Mouse (Mus musculus): ENCODE results near the gene Plcd3. TPM values are rescaled to one million over a fixed set of nuclear protein-coding genes. Genes with fewer than 3 reads are reported as not detected.

Plcd3 gene
- polyA plus RNA-seq, 1 experiment from 2014 or later: 0.31 TPM

DNA sequence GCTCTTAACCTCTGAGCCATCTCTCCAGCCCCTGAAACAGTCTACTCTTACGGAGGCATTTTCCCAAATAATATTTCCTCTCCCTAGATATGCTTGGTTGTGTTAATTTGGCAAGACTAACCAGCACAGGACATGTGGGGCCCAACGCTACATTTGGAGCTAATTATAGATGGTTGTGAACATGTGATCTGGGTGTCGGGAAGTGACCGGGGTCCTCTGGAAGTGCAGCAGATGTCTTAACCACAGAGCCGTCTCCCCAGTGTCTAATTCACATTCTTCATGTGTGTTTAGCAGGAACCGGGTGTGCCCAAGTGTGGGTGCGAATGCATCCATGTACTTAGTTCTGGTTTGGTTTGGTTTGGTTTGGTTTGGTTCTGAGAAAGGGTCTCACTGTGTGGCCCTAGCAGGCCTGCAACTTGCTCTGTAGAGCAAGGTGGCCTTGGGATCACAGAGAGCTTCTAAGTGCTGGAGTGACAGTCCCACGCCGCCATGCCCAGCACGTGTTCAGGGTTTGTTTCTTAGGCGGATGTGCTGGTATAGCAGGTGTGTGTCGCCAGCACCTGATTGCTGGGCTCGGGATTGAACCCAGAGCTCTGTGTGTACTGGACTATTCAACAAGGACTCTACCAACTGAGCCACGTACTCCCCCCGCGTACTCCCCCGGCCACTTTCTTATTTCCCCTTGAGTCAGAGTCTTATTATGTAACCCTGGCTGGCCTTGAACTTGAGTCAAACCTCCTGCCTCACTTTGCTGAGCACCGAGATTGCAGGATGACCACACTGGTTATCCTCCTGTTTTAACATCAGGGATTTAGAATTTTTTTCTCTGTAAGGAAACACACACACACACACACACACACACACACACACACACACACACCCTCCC is 48.0 kb downstream of the Plcd3 start:
- H3K9me3 ChIP-seq (replicated peaks): no peaks in the 10 kb centered on the region
- ATAC-seq (ENCODE audit: insufficient read depth): no peak
- H3K27me3 ChIP-seq: no peaks in the 10 kb centered on the region
- no peak overlapping the region for H3K4me3 ChIP-seq (replicated peaks)
- H3K36me3 ChIP-seq (replicated peaks): peaks cover 85% of the 10 kb centered on the region
- 82% methylated on average over 18 of the region's 18 CpGs for WGBS (ENCODE audit: insufficient replicate concordance)
- H3K27ac ChIP-seq (replicated peaks): no peak overlapping the region
- H3K4me2 ChIP-seq: no peak overlapping the region
- no peak overlapping the region for H3K9ac ChIP-seq
- H3K4me1 ChIP-seq (replicated peaks): no peaks in the 10 kb centered on the region; the same call in 1 of the 2 replicates

DNA sequence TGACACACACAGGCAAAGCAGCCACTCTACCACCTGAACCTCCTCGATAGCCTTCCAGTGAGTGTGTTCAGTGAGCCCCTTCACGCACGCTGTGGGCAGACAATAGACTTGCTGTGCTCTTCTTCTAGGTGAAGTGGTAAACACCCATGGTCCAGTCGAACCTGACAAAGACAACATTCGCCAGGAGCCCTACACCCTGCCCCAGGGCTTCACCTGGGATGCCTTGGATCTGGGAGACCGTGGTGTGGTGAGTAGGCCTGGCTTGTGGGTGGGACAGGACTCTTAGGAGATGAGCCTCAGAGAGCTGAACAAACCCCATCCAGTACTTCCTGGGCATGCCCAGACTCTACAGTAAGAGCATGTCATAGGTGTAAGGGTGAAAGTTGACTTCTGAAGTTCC is 49.4 kb downstream of the Plcd3 start:
- no peak for ATAC-seq (ENCODE audit: insufficient read depth)
- Histone ChIP-seq H3K9ac (no peak overlapping the region), H3K4me1 (replicated peaks) (no peaks in the 10 kb centered on the region; the same call in 1 of the 2 replicates), H3K27ac (replicated peaks) (no peak overlapping the region), H3K4me2 (no peak overlapping the region), H3K9me3 (replicated peaks) (no peaks in the 10 kb centered on the region), H3K4me3 (replicated peaks) (no peak overlapping the region), H3K36me3 (replicated peaks) (peaks cover 79% of the 10 kb centered on the region), H3K27me3 (no peaks in the 10 kb centered on the region)
- WGBS (ENCODE audit: insufficient replicate concordance): 86% methylated on average over 6 of the region's 6 CpGs

DNA sequence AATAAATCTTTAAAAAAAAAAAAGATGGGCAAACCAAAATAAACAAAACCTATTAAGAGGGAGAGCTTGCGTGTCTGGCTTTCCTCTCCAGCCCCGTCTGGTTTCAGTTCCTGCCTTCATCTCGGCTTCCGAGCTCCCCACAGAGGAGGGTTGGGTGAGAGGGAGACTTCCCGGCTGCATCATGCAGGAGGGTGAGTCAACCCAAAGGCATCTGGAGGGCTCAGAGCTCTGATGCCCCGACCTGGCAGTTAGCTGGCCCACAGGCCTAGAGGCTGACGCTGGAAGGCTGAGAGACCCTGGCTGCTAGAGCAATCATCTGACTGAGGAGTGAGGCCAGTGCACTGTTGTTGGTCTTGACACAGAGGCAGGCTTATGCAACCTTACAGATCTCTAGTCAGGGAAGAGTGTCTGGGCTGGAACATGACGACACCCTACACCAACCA is 50.2 kb downstream of the Plcd3 start:
- Histone ChIP-seq H3K4me3 (replicated peaks) (no peak overlapping the region), H3K9me3 (replicated peaks) (no peaks in the 10 kb centered on the region), H3K4me2 (no peak overlapping the region), H3K36me3 (replicated peaks) (peaks cover 78% of the 10 kb centered on the region), H3K27me3 (no peaks in the 10 kb centered on the region), H3K9ac (no peak overlapping the region), H3K27ac (replicated peaks) (no peak overlapping the region), H3K4me1 (replicated peaks) (no peaks in the 10 kb centered on the region; the same call in 1 of the 2 replicates)
- no peak for ATAC-seq (ENCODE audit: insufficient read depth)
- 77% methylated on average over 8 of the region's 8 CpGs for WGBS (ENCODE audit: insufficient replicate concordance)

DNA sequence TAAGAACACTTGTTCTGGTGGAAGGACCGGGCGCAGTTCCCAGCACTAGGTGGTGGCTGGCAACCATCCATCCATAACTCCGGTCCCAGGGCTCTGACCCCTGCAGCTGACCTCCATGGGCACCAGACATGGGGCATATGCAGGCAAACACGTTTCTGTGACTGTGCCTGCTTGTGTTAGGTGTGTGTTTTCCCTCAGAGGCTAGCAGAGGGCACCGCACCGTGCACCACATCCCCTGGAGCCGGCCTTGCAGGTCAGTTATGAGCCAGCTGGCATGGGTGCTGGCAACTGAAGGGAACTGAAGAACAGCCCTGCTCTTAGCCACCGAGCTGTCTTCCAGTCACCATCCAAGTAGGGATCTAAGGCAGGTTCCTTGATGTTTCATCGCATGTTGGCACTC is 51.3 kb downstream of the Plcd3 start:
- Histone ChIP-seq H3K9me3 (replicated peaks) (no peaks in the 10 kb centered on the region), H3K4me1 (replicated peaks) (no peaks in the 10 kb centered on the region; the same call in 1 of the 2 replicates), H3K27ac (replicated peaks) (no peak overlapping the region), H3K9ac (no peak overlapping the region), H3K4me2 (no peak overlapping the region), H3K27me3 (no peaks in the 10 kb centered on the region), H3K4me3 (replicated peaks) (no peak overlapping the region), H3K36me3 (replicated peaks) (peaks cover 78% of the 10 kb centered on the region)
- no peak for ATAC-seq (ENCODE audit: insufficient read depth)
- WGBS (ENCODE audit: insufficient replicate concordance): 90% methylated on average over 9 of the region's 9 CpGs

DNA sequence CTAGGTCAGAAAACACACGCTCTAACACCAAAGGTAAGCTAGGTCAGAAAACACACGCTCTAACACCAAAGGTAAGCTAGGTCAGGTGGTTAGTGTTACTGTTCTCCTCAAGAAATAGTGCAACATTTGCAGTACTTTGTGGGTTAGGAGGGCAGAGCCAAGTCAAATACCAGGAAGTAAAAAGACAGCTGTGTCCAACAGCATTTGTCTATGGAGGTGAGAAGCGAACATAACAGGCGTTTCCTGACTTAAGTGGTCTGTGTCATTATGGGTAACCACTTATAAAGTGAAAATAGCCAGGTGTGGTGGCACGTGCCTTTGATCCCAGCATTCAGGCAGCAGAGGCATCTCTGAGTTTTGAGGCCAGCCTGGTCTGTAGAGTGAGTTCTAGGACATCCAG is 51.8 kb downstream of the Plcd3 start:
- Histone ChIP-seq H3K9ac (no peak overlapping the region), H3K27me3 (no peaks in the 10 kb centered on the region), H3K36me3 (replicated peaks) (peaks cover 78% of the 10 kb centered on the region), H3K4me3 (replicated peaks) (no peak overlapping the region), H3K9me3 (replicated peaks) (no peaks in the 10 kb centered on the region), H3K27ac (replicated peaks) (no peak overlapping the region), H3K4me2 (no peak overlapping the region), H3K4me1 (replicated peaks) (no peaks in the 10 kb centered on the region; the same call in 1 of the 2 replicates)
- no peak for ATAC-seq (ENCODE audit: insufficient read depth)
- WGBS (ENCODE audit: insufficient replicate concordance): 82% methylated on average over 5 of the region's 5 CpGs

DNA sequence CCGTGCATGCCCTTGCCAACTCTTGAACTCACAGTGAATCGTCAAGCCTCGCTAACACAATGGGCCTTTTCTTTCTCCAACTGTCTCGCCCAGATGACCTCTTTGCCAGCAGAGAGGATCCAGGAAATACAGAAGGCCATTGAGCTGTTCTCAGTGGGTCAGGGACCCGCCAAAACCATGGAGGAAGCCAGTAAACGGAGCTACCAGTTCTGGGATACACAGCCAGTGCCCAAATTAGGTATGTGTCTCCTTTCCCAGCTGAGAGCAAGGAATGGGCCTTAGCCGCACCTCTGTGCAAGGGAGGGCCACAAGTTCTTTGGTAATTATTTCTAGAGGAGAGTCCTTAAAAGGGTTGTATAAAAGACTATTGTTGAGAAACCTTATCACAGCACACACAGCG is 55.2 kb downstream of the Plcd3 start:
- Histone ChIP-seq H3K36me3 (replicated peaks) (peaks cover 71% of the 10 kb centered on the region), H3K4me2 (no peak overlapping the region), H3K4me3 (replicated peaks) (no peak overlapping the region), H3K9me3 (replicated peaks) (no peaks in the 10 kb centered on the region), H3K27me3 (no peaks in the 10 kb centered on the region), H3K4me1 (replicated peaks) (peaks cover under 1% of the 10 kb centered on the region; the same call in 1 of the 2 replicates), H3K9ac (no peak overlapping the region), H3K27ac (replicated peaks) (no peak overlapping the region)
- 75% methylated on average over 8 of the region's 8 CpGs for WGBS (ENCODE audit: insufficient replicate concordance)
- no peak for ATAC-seq (ENCODE audit: insufficient read depth)

DNA sequence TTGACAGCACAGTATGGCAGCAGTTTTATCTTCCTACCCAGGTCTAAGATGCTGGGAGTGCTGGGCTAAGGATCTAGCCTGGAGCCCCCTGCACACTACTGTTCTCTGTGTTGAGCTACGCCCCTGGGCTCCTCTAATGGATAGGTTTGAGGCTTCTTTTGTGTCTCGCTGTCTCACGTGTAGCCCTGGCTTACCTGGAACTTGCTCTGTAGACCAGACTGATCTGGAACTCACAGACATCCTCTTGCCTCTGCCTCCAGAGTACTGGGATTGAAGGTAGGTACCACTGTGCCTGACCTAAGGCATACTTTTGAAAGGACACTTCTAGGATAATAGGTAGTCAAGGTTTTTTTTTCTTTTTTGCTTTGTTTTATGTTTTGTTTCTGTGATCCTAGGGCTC is 57.5 kb downstream of the Plcd3 start:
- Histone ChIP-seq H3K27me3 (no peaks in the 10 kb centered on the region), H3K9ac (no peak overlapping the region), H3K4me2 (no peak overlapping the region), H3K9me3 (replicated peaks) (no peaks in the 10 kb centered on the region), H3K4me1 (replicated peaks) (peaks cover 9% of the 10 kb centered on the region; the same call in 1 of the 2 replicates), H3K27ac (replicated peaks) (no peak overlapping the region), H3K36me3 (replicated peaks) (peaks cover 55% of the 10 kb centered on the region), H3K4me3 (replicated peaks) (no peak overlapping the region)
- no peak for ATAC-seq (ENCODE audit: insufficient read depth)
- 90% methylated on average over 3 of the region's 3 CpGs for WGBS (ENCODE audit: insufficient replicate concordance)

DNA sequence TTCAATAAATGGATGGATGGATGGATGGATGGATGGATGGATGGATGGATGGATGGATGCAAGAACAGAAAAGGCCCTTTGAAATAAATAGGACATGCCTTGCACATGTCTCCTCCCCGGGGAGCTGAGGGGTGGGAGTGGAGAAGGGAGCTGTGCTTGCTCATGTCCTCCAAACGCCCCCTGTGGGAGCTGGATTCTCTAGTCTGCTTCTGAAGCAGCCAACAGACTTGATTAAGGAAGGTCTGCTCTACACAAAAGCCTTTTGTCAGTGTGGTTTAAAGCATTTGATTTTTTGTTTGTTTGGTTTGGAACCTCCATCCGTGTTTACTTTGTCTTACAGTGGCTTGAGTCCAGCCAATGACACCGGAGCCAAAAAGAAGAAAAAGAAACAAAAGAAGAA is 58.6 kb downstream of the Plcd3 start:
- ATAC-seq (ENCODE audit: insufficient read depth): no peak
- WGBS (ENCODE audit: insufficient replicate concordance): 74% methylated on average over 4 of the region's 4 CpGs
- no peak overlapping the region for H3K4me3 ChIP-seq (replicated peaks)
- H3K4me2 ChIP-seq: no peak overlapping the region
- H3K36me3 ChIP-seq (replicated peaks): peaks cover 65% of the 10 kb centered on the region
- H3K4me1 ChIP-seq (replicated peaks): peaks cover 9% of the 10 kb centered on the region; the same call in 1 of the 2 replicates
- H3K27me3 ChIP-seq: no peaks in the 10 kb centered on the region
- H3K9me3 ChIP-seq (replicated peaks): no peaks in the 10 kb centered on the region
- H3K9ac ChIP-seq: no peak overlapping the region
- H3K27ac ChIP-seq (replicated peaks): no peak overlapping the region

DNA sequence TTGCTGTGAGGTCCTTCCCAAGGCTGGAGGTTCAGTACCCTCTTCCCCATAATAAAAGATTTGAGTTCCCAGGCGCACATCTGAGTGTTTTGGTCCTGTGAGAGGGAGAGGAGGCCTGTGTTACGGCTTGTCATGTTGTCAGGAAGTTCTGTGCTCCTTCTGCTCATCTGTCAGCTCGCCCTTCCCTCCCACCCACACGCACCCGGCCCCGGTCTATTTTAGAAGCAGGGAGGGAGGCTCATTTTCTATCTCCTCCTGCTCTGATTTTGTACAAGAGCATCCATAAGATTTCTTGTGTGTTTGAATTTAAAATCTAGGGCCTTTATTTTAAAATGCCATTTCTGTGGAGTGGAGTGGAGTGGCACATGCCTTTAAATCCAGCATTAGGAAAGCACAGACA is 63.4 kb downstream of the Plcd3 start:
- Histone ChIP-seq H3K9ac (no peak overlapping the region), H3K27ac (replicated peaks) (no peak overlapping the region), H3K4me2 (no peak overlapping the region), H3K4me3 (replicated peaks) (no peak overlapping the region), H3K36me3 (replicated peaks) (peaks cover 43% of the 10 kb centered on the region), H3K9me3 (replicated peaks) (no peaks in the 10 kb centered on the region), H3K4me1 (replicated peaks) (peaks cover 20% of the 10 kb centered on the region), H3K27me3 (no peaks in the 10 kb centered on the region)
- WGBS (ENCODE audit: insufficient replicate concordance): 68% methylated on average over 6 of the region's 6 CpGs
- no peak for ATAC-seq (ENCODE audit: insufficient read depth)

DNA sequence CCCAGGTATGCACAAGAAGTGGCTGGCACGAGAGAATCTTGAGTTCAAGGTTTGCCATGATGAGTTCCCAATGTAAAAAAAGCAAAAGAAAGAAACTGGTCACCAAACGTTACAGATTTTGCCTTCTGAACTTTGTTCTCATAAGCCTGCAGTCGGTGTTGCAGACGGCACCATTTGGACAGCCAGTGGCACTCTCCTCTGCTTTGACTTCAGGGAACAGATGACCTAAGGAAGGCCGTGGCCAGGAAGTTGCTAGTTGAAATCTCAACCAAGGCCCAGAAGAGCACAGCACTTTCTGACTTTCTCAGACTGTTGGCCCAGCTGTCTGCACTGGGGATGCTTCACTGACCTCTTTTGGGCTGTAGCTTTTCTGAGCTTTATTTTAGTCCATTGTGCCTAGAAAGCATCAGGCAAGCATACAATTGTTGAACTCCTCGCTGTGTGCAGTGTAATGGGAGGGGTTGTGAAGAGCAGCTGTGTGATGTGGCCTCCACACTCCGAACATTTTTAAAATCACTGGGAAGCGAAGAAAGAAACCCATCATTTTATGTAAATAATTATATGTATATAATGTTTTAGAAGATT is 64.5 kb downstream of the Plcd3 start:
- no peak overlapping the region for H3K9ac ChIP-seq

DNA sequence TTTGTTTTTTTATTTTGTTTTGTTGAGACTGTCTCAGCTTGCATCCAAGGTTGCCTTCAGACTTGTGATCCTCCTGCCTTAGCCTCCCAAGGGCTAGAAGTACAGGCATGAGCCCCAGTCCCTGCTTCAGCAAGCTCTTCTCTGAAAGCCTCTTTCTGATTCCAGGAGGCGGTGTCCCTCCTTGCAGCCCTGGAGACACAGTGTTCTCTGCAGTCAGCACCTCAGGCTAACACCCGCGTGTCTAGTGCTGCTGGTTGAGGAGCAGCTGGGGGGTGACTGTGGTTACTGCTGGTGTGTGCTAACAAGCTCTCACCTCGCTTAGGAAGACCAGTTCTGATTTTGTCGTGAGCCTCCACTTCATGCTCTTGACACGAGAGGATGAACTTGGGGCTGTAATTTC is 66.5 kb downstream of the Plcd3 start:
- WGBS (ENCODE audit: insufficient replicate concordance): 76% methylated on average over 6 of the region's 6 CpGs
- H3K4me2 ChIP-seq: no peak overlapping the region
- ATAC-seq (ENCODE audit: insufficient read depth): no peak
- no peak overlapping the region for H3K9ac ChIP-seq
- peaks cover 43% of the 10 kb centered on the region for H3K36me3 ChIP-seq (replicated peaks)
- peaks cover 45% of the 10 kb centered on the region for H3K4me1 ChIP-seq (replicated peaks)
- no peak overlapping the region for H3K4me3 ChIP-seq (replicated peaks)
- no peaks in the 10 kb centered on the region for H3K9me3 ChIP-seq (replicated peaks)
- H3K27me3 ChIP-seq: no peaks in the 10 kb centered on the region
- H3K27ac ChIP-seq (replicated peaks): no peak overlapping the region

More for the DNA sequence above, 64.5 kb downstream of the Plcd3 start:
- H3K9me3 ChIP-seq (replicated peaks): no peaks in the 10 kb centered on the region
- H3K4me2 ChIP-seq: no peak overlapping the region
- peaks cover 35% of the 10 kb centered on the region for H3K36me3 ChIP-seq (replicated peaks)
- ATAC-seq (ENCODE audit: insufficient read depth): no peak
- H3K27ac ChIP-seq (replicated peaks): no peak overlapping the region
- no peaks in the 10 kb centered on the region for H3K27me3 ChIP-seq
- no peak overlapping the region for H3K4me3 ChIP-seq (replicated peaks)
- 77% methylated on average over 8 of the region's 8 CpGs for WGBS (ENCODE audit: insufficient replicate concordance)
- H3K4me1 ChIP-seq (replicated peaks): peaks cover 30% of the 10 kb centered on the region
